Mouse (Mus musculus) embryonic fibroblast, embryonic 13.5 days (primary cell): Measurements from ENCODE around the gene Snx18. TPM values are rescaled to one million over a fixed set of nuclear protein-coding genes. Genes with fewer than 3 reads are reported as not detected.

ENCODE experiments used
- H3K27ac ChIP-seq: 2 replicates; pipeline ENCODE4 v1.5.1; 2012; ENCODE audit warnings: low read length, control low read depth, inconsistent platforms; ENCODE audit not compliant: insufficient read depth
- H3K4me1 ChIP-seq: 2 replicates; pipeline ENCODE4 v1.6.1; 2011; ENCODE audit warnings: low read length; ENCODE audit not compliant: control insufficient read depth, insufficient read depth
- H3K4me3 ChIP-seq: 2 replicates; pipeline ENCODE4 v1.5.1; 2011; ENCODE audit warnings: mild to moderate bottlenecking, control low read depth, low read length; ENCODE audit not compliant: insufficient read depth
- CTCF ChIP-seq: IDR thresholded peaks from 2 replicates; pipeline ENCODE4 v1.5.1; 2011; ENCODE audit warnings: mild to moderate bottlenecking, control low read depth, low read length, moderate library complexity, borderline replicate concordance; ENCODE audit not compliant: insufficient read depth
- POLR2A ChIP-seq: IDR thresholded peaks from 2 replicates; pipeline ENCODE4 v1.6.1; 2011; ENCODE audit warnings: low read depth, mild to moderate bottlenecking, control low read depth, low read length, moderate library complexity
- polyA plus RNA-seq: library from polyadenylated mRNA; stranded (reverse); fragments of >200 nt; gene quantifications from 2 replicates; pipeline ENCODE4 v1.2.4, GENCODE M21; 2011; ENCODE audit warnings: low read depth; ENCODE audit not compliant: missing spikeins, insufficient read length

The Snx18 gene
- polyA plus RNA-seq, 1 experiment: 60.7 TPM

GRCm38 (mm10) chr13:113610732-113611500 lies 7.4 kb downstream of the Snx18 start:
- 0 out of 2 replicates have a peak, but pooled peaks cover 7% of the 10 kb centered on the region for H3K4me1 ChIP-seq
- no peak overlapping the region for H3K4me3 ChIP-seq
- no peak for TF ChIP-seq CTCF
- no peak for TF ChIP-seq POLR2A
- no peak overlapping the region for H3K27ac ChIP-seq

GRCm38 (mm10) chr13:113609429-113609828 lies 8.9 kb downstream of the Snx18 start:
- Histone ChIP-seq H3K4me3 (no peak overlapping the region), H3K27ac (no peak overlapping the region), H3K4me1 (0 out of 2 replicates have a peak, but pooled peaks cover 7% of the 10 kb centered on the region)
- TF ChIP-seq CTCF (no peak), POLR2A (no peak)

GRCm38 (mm10) chr13:113607821-113608220 lies 10.5 kb downstream of the Snx18 start:
- Histone ChIP-seq H3K27ac (no peak overlapping the region), H3K4me3 (no peak overlapping the region), H3K4me1 (peaks cover 5% of the 10 kb centered on the region; the same call in 1 of the 2 replicates)
- TF ChIP-seq POLR2A (no peak), CTCF (no peak)

- TF ChIP-seq POLR2A (no peak), CTCF (no peak)
- Histone ChIP-seq H3K27ac (no peak overlapping the region), H3K4me3 (no peak overlapping the region), H3K4me1 (peaks cover 4% of the 10 kb centered on the region; the same call in 1 of the 2 replicates)
Observed at GRCm38 (mm10) chr13:113607371-113607770, 11.0 kb downstream of the Snx18 start.

- TF ChIP-seq POLR2A (no peak), CTCF (no peak)
- no peak overlapping the region for H3K27ac ChIP-seq
- H3K4me1 ChIP-seq: no peaks in the 10 kb centered on the region; the same call in 1 of the 2 replicates
- no peak overlapping the region for H3K4me3 ChIP-seq
Observed at GRCm38 (mm10) chr13:113606741-113607358, 11.5 kb downstream of the Snx18 start.

- no peak overlapping the region for H3K4me3 ChIP-seq
- H3K27ac ChIP-seq: no peak overlapping the region
- TF ChIP-seq POLR2A: no peak
- TF ChIP-seq CTCF: no peak
- H3K4me1 ChIP-seq: no peaks in the 10 kb centered on the region; the same call in 1 of the 2 replicates
Observed at GRCm38 (mm10) chr13:113606131-113606530, 12.2 kb downstream of the Snx18 start.

GRCm38 (mm10) chr13:113605693-113606092 lies 12.7 kb downstream of the Snx18 start:
- TF ChIP-seq POLR2A (no peak), CTCF (no peak)
- no peaks in the 10 kb centered on the region; the same call in 1 of the 2 replicates for H3K4me1 ChIP-seq
- H3K27ac ChIP-seq: no peak overlapping the region

GRCm38 (mm10) chr13:113604321-113604720 lies 14.0 kb downstream of the Snx18 start:
- TF ChIP-seq POLR2A (no peak), CTCF (no peak)
- no peak overlapping the region for H3K27ac ChIP-seq
- H3K4me3 ChIP-seq: no peak overlapping the region
- peaks cover 2% of the 10 kb centered on the region; the same call in 1 of the 2 replicates for H3K4me1 ChIP-seq

More at GRCm38 (mm10) chr13:113605693-113606092, 12.7 kb downstream of the Snx18 start:
- H3K4me3 ChIP-seq: no peak overlapping the region

GRCm38 (mm10) chr13:113602882-113603342 lies 15.5 kb downstream of the Snx18 start:
- no peak overlapping the region for H3K4me3 ChIP-seq
- H3K27ac ChIP-seq: no peak overlapping the region
- TF ChIP-seq POLR2A (no peak), CTCF (no peak)
- peaks cover 2% of the 10 kb centered on the region; the same call in 1 of the 2 replicates for H3K4me1 ChIP-seq
